Comparison of ENCODE assay signal across 21 mouse cellular contexts in the genomic region with DNA sequence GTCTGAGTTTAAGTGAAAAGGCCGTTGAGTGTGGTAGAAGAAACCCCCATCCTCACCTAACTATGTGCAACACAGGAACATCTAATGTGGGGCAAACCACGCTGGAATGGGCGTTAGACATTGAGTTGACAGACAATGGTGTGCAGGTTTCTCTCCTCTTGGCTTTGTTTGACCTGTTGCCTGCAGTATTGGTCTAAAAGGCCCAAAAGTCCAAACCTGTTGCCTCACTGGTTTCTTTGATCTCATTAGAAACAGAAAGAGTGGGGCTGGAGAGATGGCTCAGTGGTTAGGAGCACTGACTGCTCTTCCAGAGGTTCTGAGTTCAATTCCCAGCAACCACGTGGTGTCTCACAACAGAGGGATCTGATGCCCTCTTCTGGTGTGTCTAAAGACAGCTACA. TPM values are rescaled to one million over a fixed set of nuclear protein-coding genes. Genes with fewer than 3 reads are reported as not detected.
"Had no signal": no experiment of that assay in that cellular context is flagged by ENCODE, and none has a peak within 500 bp of the region (broad histone marks: within the 10 kb centered on the region; RNA-seq: fewer than 3 reads in every experiment).

No protein-coding gene starts in this region.

- H3K27ac ChIP-seq: heart, adult 2 months; heart, embryonic 13.5 days; heart, embryonic 15.5 days; hindbrain, embryonic 13.5 days; hindbrain, embryonic 15.5 days; hindbrain, postnatal 0 days; limb, embryonic 13.5 days; limb, embryonic 15.5 days; liver, embryonic 13.5 days; liver, embryonic 15.5 days had no signal

- H3K4me1 ChIP-seq: liver, embryonic 13.5 days; liver, embryonic 15.5 days had no signal

- H3K9ac ChIP-seq: forebrain, embryonic 15.5 days; forebrain, postnatal 0 days; heart, embryonic 13.5 days; heart, embryonic 15.5 days; hindbrain, embryonic 13.5 days; hindbrain, embryonic 15.5 days; limb, embryonic 13.5 days; limb, embryonic 15.5 days; liver, embryonic 13.5 days; liver, embryonic 15.5 days had no signal

- H3K36me3 ChIP-seq: liver, embryonic 15.5 days had no signal

- H3K9me3 ChIP-seq: forebrain, embryonic 15.5 days; heart, embryonic 13.5 days; heart, embryonic 15.5 days; hindbrain, embryonic 13.5 days; hindbrain, embryonic 15.5 days; limb, embryonic 13.5 days; limb, embryonic 15.5 days; liver, embryonic 13.5 days; liver, embryonic 15.5 days had no signal

- H3K4me2 ChIP-seq: forebrain, embryonic 15.5 days; heart, embryonic 11.5 days; heart, embryonic 13.5 days; heart, embryonic 15.5 days; hindbrain, embryonic 13.5 days; hindbrain, embryonic 15.5 days; limb, embryonic 13.5 days; limb, embryonic 15.5 days; liver, embryonic 13.5 days; liver, embryonic 15.5 days had no signal

- ATAC-seq: forebrain, embryonic 15.5 days; hindbrain, postnatal 0 days had no signal

- H3K27me3 ChIP-seq: forebrain, embryonic 15.5 days; heart, embryonic 13.5 days; heart, embryonic 15.5 days; hindbrain, embryonic 13.5 days; hindbrain, embryonic 15.5 days; limb, embryonic 13.5 days; limb, embryonic 15.5 days; liver, embryonic 13.5 days; liver, embryonic 15.5 days had no signal

- DNase-seq: gastrocnemius, postnatal 14 days; gastrocnemius, postnatal 36 days; heart, adult 2 months; heart, postnatal 36 days; kidney, adult 11 months; kidney, adult 8-10 months; layer of hippocampus, postnatal 36 days; left cerebral cortex, postnatal 4 days; liver, embryonic 13.5 days had no signal

- H3K4me3 ChIP-seq: forebrain, embryonic 15.5 days; heart, adult 2 months; heart, embryonic 13.5 days; heart, embryonic 15.5 days; hindbrain, embryonic 13.5 days; hindbrain, embryonic 15.5 days; limb, embryonic 13.5 days; limb, embryonic 15.5 days; liver, embryonic 13.5 days; liver, embryonic 15.5 days had no signal

RNA-seq across cellular contexts. Expression of gene Hebp2, which starts 16.7 kb away (rescaled TPM):
- total RNA-seq: hematopoietic stem cell, adult 5-6 weeks had no signal
